Mouse (Mus musculus) hindbrain, embryonic 14.5 days (tissue): Measurements from ENCODE around the gene Syt2. TPM values are rescaled to one million over a fixed set of nuclear protein-coding genes. Genes with fewer than 3 reads are reported as not detected.

Source experiments
- ATAC-seq: fragments of 200-750 bp; cut with Nextera tagmentation; 2 replicates; pipeline ENCODE4 v1.8.0; 2017; ENCODE audit warnings: moderate number of reproducible peaks, mild to moderate bottlenecking, moderate TSS enrichment, moderate library complexity; ENCODE audit not compliant: low FRiP score
- DNase-seq: peaks from one replicate; pipeline ENCODE4 v3.0.0-alpha.2; 2015; ENCODE audit warnings: low spot score
- H3K27ac ChIP-seq: fragments of 300-500 bp; sonication (generic); 2 replicates; pipeline ENCODE4 v1.5.1; 2014; ENCODE audit warnings: mild to moderate bottlenecking, moderate library complexity
- H3K27me3 ChIP-seq: fragments of 300-500 bp; sonication (generic); 2 replicates; pipeline ENCODE4 v1.6.1; 2014; ENCODE audit warnings: mild to moderate bottlenecking, low read length, mixed read lengths; ENCODE audit not compliant: control insufficient read depth, insufficient read depth
- H3K36me3 ChIP-seq: fragments of 300-500 bp; sonication (generic); replicated peaks from 2 replicates; pipeline ENCODE4 v1.6.1; 2014; ENCODE audit not compliant: control insufficient read depth, insufficient read depth
- H3K4me1 ChIP-seq: fragments of 300-500 bp; sonication (generic); replicated peaks from 2 replicates; pipeline ENCODE4 v1.6.1; 2014; ENCODE audit warnings: antibody characterized with exemption, low read length, mixed read lengths; ENCODE audit not compliant: control insufficient read depth, insufficient read depth
- H3K4me2 ChIP-seq: fragments of 300-500 bp; sonication (generic); replicated peaks from 2 replicates; pipeline ENCODE4 v1.6.1; 2014; ENCODE audit warnings: mild to moderate bottlenecking, moderate library complexity
- H3K4me3 ChIP-seq: fragments of 300-500 bp; sonication (generic); replicated peaks from 2 replicates; pipeline ENCODE4 v1.5.1; 2014; ENCODE audit warnings: mild to moderate bottlenecking, low read length
- H3K9ac ChIP-seq: fragments of 300-500 bp; sonication (generic); 2 replicates; pipeline ENCODE4 v1.6.1; 2014
- H3K9me3 ChIP-seq: fragments of 300-500 bp; sonication (generic); 2 replicates; pipeline ENCODE4 v1.6.1; 2016; ENCODE audit warnings: low read length; ENCODE audit not compliant: control insufficient read depth
- WGBS: fragments of 180-500 bp; shearing (Covaris S2); extraction: QIAGEN DNeasy Blood & Tissue Kit; methylation state at CpG from one replicate; pipeline ENCODE4 v1.1.7; 2014; 5-methylcytosine and 5-hydroxymethylcytosine counted together
- polyA plus RNA-seq: library from polyadenylated mRNA; unstranded; fragments of >200 nt; fragmentation: Nextera tagmentation; extraction: Ambion mirVana; gene quantifications from 2 replicates; pipeline ENCODE4 v1.2.1, GENCODE M21; 2014

Syt2 gene
- polyA plus RNA-seq, 1 experiment from 2014 or later = 10.1 TPM

- H3K4me3 ChIP-seq = no peak overlapping the region
- H3K4me1 ChIP-seq = no peaks in the 10 kb centered on the region
- H3K4me2 ChIP-seq = no peak overlapping the region
- no peak overlapping the region for H3K9ac ChIP-seq
- ATAC-seq = no peak
- H3K36me3 ChIP-seq = no peaks in the 10 kb centered on the region
- DNase-seq = no peak
- H3K9me3 ChIP-seq = no peaks in the 10 kb centered on the region
- 76% methylated on average over 6 of the region's 6 CpGs for WGBS
- no peak overlapping the region for H3K27ac ChIP-seq
- H3K27me3 ChIP-seq = no peaks in the 10 kb centered on the region
Observed at GRCm38 (mm10) chr1:134741433-134741832, 95.0 kb downstream of the Syt2 start.

- Histone ChIP-seq H3K4me1 (no peaks in the 10 kb centered on the region), H3K9me3 (no peaks in the 10 kb centered on the region), H3K4me3 (no peak overlapping the region), H3K4me2 (no peak overlapping the region), H3K9ac (no peak overlapping the region), H3K27ac (no peak overlapping the region), H3K27me3 (no peaks in the 10 kb centered on the region), H3K36me3 (no peaks in the 10 kb centered on the region)
- ATAC-seq (no peak), DNase-seq (no peak)
- 88% methylated on average over 7 of the region's 7 CpGs for WGBS
Observed at GRCm38 (mm10) chr1:134741946-134742661, 95.6 kb downstream of the Syt2 start.

GRCm38 (mm10) chr1:134745648-134746047 lies 99.2 kb downstream of the Syt2 start:
- DNase-seq (no peak), ATAC-seq (no peak)
- 57% methylated on average over 5 of the region's 6 CpGs for WGBS
- no peaks in the 10 kb centered on the region for H3K9me3 ChIP-seq
- H3K9ac ChIP-seq = no peak overlapping the region
- no peak overlapping the region for H3K4me2 ChIP-seq
- no peaks in the 10 kb centered on the region for H3K36me3 ChIP-seq
- no peak overlapping the region for H3K27ac ChIP-seq
- no peaks in the 10 kb centered on the region for H3K27me3 ChIP-seq
- H3K4me1 ChIP-seq = no peaks in the 10 kb centered on the region
- H3K4me3 ChIP-seq = no peak overlapping the region

GRCm38 (mm10) chr1:134747236-134748174 lies 101.0 kb downstream of the Syt2 start:
- DNase-seq (no peak), ATAC-seq (no peak)
- Histone ChIP-seq H3K4me2 (no peak overlapping the region), H3K36me3 (no peaks in the 10 kb centered on the region), H3K27me3 (no peaks in the 10 kb centered on the region), H3K9ac (no peak overlapping the region), H3K27ac (no peak overlapping the region), H3K4me1 (no peaks in the 10 kb centered on the region), H3K4me3 (no peak overlapping the region), H3K9me3 (no peaks in the 10 kb centered on the region)
- 24% methylated on average over 23 of the region's 23 CpGs for WGBS

DNA sequence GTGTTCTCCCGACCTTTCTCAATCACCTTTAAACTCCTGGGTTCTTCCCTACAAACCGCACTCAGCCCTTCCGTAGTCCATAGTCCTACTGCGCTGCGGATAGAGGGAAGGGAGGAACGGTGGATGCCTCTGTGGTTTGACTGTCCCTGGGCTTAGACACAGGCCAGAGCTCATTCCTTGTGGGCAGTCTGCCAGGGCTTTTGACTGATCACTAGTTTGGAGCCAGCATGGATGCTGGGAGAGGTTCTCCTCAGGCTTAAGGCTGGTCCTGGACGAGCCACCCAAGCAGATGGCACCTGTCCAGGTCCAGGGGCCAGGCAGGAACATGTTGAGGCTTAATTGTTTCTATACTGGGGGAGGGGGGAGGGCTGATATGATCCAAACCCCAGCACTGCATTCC lies 103.4 kb downstream of the Syt2 start:
- no peak overlapping the region for H3K27ac ChIP-seq
- H3K27me3 ChIP-seq = no peaks in the 10 kb centered on the region
- DNase-seq = no peak
- H3K4me1 ChIP-seq = peaks cover 7% of the 10 kb centered on the region; the same call in 1 of the 2 replicates
- H3K36me3 ChIP-seq = no peaks in the 10 kb centered on the region
- no peak overlapping the region for H3K4me2 ChIP-seq
- 77% methylated on average over 7 of the region's 7 CpGs for WGBS
- no peak overlapping the region for H3K4me3 ChIP-seq
- no peaks in the 10 kb centered on the region for H3K9me3 ChIP-seq
- peak; percentile 43; the same call in 1 of the 2 replicates for ATAC-seq
- H3K9ac ChIP-seq = no peak overlapping the region

- Histone ChIP-seq H3K4me2 (no peak overlapping the region), H3K4me1 (peaks cover 22% of the 10 kb centered on the region), H3K9ac (no peak overlapping the region), H3K27ac (no peak overlapping the region), H3K27me3 (no peaks in the 10 kb centered on the region), H3K9me3 (no peaks in the 10 kb centered on the region), H3K4me3 (no peak overlapping the region), H3K36me3 (no peaks in the 10 kb centered on the region)
- WGBS = 87% methylated on average over 5 of the region's 5 CpGs
- no peak for DNase-seq
- no peak for ATAC-seq
Observed at GRCm38 (mm10) chr1:134752447-134752846, 106.0 kb downstream of the Syt2 start.

DNA sequence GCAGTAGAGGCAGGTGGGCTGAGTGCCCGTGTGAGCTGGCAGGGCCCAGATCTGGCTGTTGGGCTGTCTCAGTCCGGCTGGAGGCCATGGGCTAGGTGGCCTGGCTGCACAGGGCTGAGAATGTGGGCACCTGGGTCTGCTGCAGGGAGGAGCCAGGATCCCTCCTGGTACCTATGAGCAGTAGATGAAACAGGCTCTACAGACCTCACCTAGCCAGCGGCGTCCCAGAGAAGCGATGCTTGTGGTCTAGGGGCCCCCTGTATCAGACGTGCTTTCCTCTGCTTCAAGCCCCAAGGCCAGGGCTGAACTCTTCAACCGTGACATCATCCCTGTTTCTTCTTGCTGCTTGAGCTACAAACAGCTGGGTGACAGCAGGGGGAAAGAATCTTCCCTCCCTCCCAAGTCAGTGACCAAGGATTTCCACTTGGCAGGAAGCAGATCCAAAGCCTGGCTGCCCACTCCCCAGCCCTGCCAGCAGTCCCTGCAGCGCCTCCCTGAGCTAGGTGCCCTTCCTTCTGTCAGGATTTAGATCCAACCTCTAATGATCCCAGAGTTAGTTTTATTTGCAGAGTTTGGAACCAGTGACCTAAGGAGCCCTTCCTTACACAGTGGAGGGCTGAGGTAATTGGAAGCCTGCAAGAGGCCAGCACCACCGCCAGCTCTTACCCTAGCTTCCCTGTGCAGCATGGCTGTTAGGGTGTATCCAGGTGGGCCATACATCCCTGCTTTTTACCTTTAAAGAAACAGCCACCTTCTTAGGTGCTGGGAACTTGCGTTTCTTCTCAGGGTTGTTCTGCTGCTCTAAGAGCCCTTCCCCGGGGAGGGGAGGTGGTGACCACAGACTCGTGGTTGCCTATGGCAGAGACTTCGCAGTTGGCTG lies 107.5 kb downstream of the Syt2 start:
- WGBS = 69% methylated on average over 13 of the region's 13 CpGs
- no peaks in the 10 kb centered on the region for H3K9me3 ChIP-seq
- DNase-seq (no peak), ATAC-seq (no peak; the same call in 1 of the 2 replicates)
- peaks cover 22% of the 10 kb centered on the region for H3K4me1 ChIP-seq
- no peaks in the 10 kb centered on the region for H3K27me3 ChIP-seq
- H3K4me2 ChIP-seq = no peak overlapping the region
- H3K36me3 ChIP-seq = no peaks in the 10 kb centered on the region
- no peak overlapping the region for H3K27ac ChIP-seq
- H3K9ac ChIP-seq = no peak overlapping the region
- H3K4me3 ChIP-seq = no peak overlapping the region

GRCm38 (mm10) chr1:134754818-134755217 lies 108.3 kb downstream of the Syt2 start:
- 83% methylated on average over 10 of the region's 10 CpGs for WGBS
- H3K9ac ChIP-seq = no peak overlapping the region

More at GRCm38 (mm10) chr1:134754818-134755217, 108.3 kb downstream of the Syt2 start:
- ATAC-seq (no peak), DNase-seq (no peak)
- Histone ChIP-seq H3K27me3 (no peaks in the 10 kb centered on the region), H3K4me2 (no peak overlapping the region), H3K36me3 (0 out of 2 replicates have a peak, but pooled peaks cover 6% of the 10 kb centered on the region), H3K4me1 (peaks cover 22% of the 10 kb centered on the region), H3K27ac (no peak overlapping the region), H3K4me3 (no peak overlapping the region), H3K9me3 (no peaks in the 10 kb centered on the region)
